Mouse (Mus musculus): ENCODE data around the gene Fstl3.

DNA sequence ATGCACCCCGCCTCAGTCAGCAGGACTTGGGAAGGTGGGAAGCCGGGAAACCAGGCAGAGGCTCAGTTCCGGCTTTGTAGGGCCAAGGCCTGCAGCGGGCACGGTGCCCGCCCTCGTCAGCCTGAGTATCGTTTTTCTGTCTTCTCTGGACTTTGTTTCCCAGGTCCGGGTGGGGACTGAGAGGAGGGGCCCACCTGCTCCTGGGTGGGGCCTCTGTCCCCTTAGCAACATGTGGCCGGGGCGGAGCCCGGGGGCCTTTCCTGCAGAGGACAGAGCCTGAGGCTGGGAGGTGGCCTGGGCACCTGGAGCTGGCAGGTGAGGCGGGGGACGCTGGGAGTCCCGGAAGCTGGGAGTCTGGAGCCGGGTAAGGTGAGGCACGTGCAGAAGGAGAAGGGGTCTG, 45.3 kb downstream of the Fstl3 start:
- TF ChIP-seq CTCF (IDR thresholded peaks at IDR 0.05; ENCODE audit: control insufficient read depth, insufficient read depth, insufficient read length) (no peak), CEBPB (IDR thresholded peaks at IDR 0.05; ENCODE audit: low read depth) (no peak), USF1 (IDR thresholded peaks at IDR 0.05; ENCODE audit: low read depth) (no peak), MYOG (IDR thresholded peaks at IDR 0.05; ENCODE audit: control insufficient read depth, extremely low read depth, insufficient read length) (no peak)

All from C2C12 (cell line).